Mouse (Mus musculus) testis, adult 2 months (tissue): ENCODE results near the gene Gm17657.
A peak's percentile ranks its signal among the peaks of the same experiment; 100 is the strongest.

Experiments
- CTCF ChIP-seq: fragments of 200-500 bp; IDR thresholded peaks from 2 replicates; pipeline ENCODE4 v1.5.1; 2012; ENCODE audit warnings: low read depth, mild to moderate bottlenecking, inconsistent platforms, low read length, moderate library complexity; ENCODE audit not compliant: control insufficient read depth, insufficient read depth, insufficient replicate concordance
- POLR2A ChIP-seq: fragments of 200-500 bp; IDR thresholded peaks from 2 replicates; pipeline ENCODE4 v1.6.1; 2012; ENCODE audit warnings: low read depth, mild to moderate bottlenecking, inconsistent platforms, low read length, moderate library complexity; ENCODE audit not compliant: control insufficient read depth

- TF ChIP-seq CTCF = peak; percentile 50; the same call in 1 of the 2 replicates
- no peak for TF ChIP-seq POLR2A
Measured at GRCm38 (mm10) chr17:29513044-29513730, 36.3 kb downstream of the Gm17657 start.
